Mouse (Mus musculus) adrenal gland, adult 2 months (tissue): ENCODE measurements around the gene Olfr798. TPM values are rescaled to one million over a fixed set of nuclear protein-coding genes. Genes with fewer than 3 reads are reported as not detected.

ENCODE experiments used
- DNase-seq: peaks from one replicate; pipeline ENCODE4 v3.0.0; 2021
- long read RNA-seq: library from polyadenylated mRNA; stranded (forward); transcript quantifications from one replicate; pipeline ENCODE4 v2.0.0, GENCODE M21; 2021
- microRNA-seq, 2 experiments: library from miRNA; unstranded; fragments of <30 nt; microRNA quantifications; one replicate each; pipeline ENCODE4 v1.2.0; 2021
- polyA plus RNA-seq: library from polyadenylated mRNA; depleted of rRNA; stranded (reverse); fragments of >200 nt; gene quantifications from 2 replicates; pipeline ENCODE4 v1.2.3, GENCODE M21; 2012; rRNA removed
- total RNA-seq, 2 experiments: library from RNA; stranded (reverse); gene quantifications; 2 replicates each; pipeline ENCODE4 v1.2.3; 2021

The Olfr798 gene
- not detected for total RNA-seq
- not detected in 2 replicates for polyA plus RNA-seq
- long read RNA-seq: 0 reads

GRCm38 (mm10) chr10:129627834-129628233 is at the start of gene Olfr798:
Gene Olfr798 (minus strand): TSS chr10:129627934.
- DNase-seq: no peak

DNA sequence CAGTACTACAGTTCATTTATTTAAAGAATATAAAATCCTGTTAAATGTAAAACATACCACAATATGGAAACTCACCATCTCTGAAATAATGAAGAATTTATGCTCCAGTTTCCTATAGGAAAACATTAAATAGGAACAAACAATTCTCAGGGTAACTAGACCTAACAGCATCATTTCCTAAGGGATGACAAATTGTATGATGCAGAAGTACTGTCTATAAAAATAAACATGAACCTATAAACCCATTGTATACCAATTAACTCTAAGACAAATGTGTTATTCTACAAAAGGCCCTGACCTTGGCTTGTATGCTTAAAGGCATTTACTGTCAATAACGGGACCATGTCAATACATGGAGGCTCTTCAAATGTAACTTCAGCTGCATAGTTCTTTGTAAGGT is 46.0 kb upstream of the Olfr798 start, which contains the start of gene Olfr801:
Olfr801 (minus strand) TSS at position 101 of the 400 bp plus-strand sequence.
- DNase-seq: no peak

GRCm38 (mm10) chr10:129657394-129657793 is 29.7 kb upstream of the Olfr798 start, which contains the start of gene Olfr800:
Gene Olfr800 (plus strand): TSS chr10:129657694.
- DNase-seq: no peak

- DNase-seq: no peak
Measured at GRCm38 (mm10) chr10:129651763-129652162, 24.0 kb upstream of the Olfr798 start.

- DNase-seq: no peak
Measured at GRCm38 (mm10) chr10:129637184-129637583, 9.4 kb upstream of the Olfr798 start, which contains the start of gene Olfr799. Gene Olfr799 (plus strand): TSS chr10:129637484.

GRCm38 (mm10) chr10:129623251-129623650 is 4.5 kb downstream of the Olfr798 start:
- DNase-seq: no peak

DNA sequence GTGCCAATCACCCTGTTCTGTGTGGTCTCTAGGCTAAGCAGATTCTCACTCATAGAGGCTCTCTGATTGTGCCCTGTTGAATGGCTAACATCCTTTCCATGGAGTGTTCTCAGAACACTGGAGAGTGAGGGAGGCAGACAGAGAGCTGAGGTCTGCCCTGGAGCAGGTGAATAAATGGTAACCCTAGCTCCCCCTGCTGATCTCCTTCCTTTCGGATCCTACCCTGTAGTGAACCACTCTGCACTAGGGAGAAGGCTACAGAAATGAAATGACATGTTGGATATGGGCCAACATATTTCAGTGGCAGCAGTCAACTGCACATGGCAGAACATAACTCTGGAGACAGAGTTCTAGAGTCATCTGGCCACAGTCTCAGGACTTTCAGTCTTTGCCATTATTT is 6.0 kb downstream of the Olfr798 start:
- no peak for DNase-seq

GRCm38 (mm10) chr10:129612470-129612869 is 15.3 kb downstream of the Olfr798 start, which contains the start of gene Olfr796:
Gene Olfr796 (minus strand): TSS chr10:129612570.
- no peak for DNase-seq

DNA sequence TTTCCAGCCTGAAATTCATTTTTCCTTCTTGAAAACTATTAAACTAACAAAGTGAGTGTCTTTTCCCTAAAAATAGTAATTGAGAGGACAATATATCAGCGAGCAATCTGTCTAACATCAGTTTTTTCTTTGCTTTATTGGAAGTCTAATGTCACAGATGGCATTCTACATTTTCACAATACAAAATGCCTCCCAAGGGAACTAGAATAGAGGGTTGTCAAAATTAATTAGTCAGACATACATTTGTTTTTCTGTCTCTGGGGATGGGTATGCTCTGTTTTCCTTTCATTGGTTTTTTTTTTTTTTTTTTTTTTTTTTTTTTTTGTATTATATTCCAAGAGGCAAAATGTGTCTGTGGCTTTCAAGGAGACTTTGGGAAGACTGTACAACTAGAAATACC is 50.7 kb downstream of the Olfr798 start:
- no peak for DNase-seq

Small RNAs within 50 kb of the gene (microRNA-seq; reads per million reads assigned to microRNA genes)
- gene Gm23252: 0 reads per million in 2 experiments

Other genes with a start within 250 kb of the Olfr798 start
- gene Olfr784, start 243.9 kb downstream of the Olfr798 start, total RNA-seq: not detected
- not detected in 2 replicates for gene Olfr784, start 243.9 kb downstream of the Olfr798 start, polyA plus RNA-seq
- gene Olfr785, start 222.5 kb downstream of the Olfr798 start, total RNA-seq: not detected
- gene Olfr785, start 222.5 kb downstream of the Olfr798 start, polyA plus RNA-seq: not detected in 2 replicates
- gene Olfr786, start 200.6 kb downstream of the Olfr798 start, total RNA-seq: not detected
- gene Olfr786, start 200.6 kb downstream of the Olfr798 start, polyA plus RNA-seq: not detected in 2 replicates
- gene Olfr787, start 166.1 kb downstream of the Olfr798 start, total RNA-seq: not detected
- gene Olfr787, start 166.1 kb downstream of the Olfr798 start, polyA plus RNA-seq: not detected in 2 replicates
- gene Olfr788, start 156.9 kb downstream of the Olfr798 start, total RNA-seq: not detected
- gene Olfr788, start 156.9 kb downstream of the Olfr798 start, polyA plus RNA-seq: not detected in 2 replicates
- gene Olfr789, start 143.2 kb downstream of the Olfr798 start, total RNA-seq: not detected
- not detected in 2 replicates for gene Olfr789, start 143.2 kb downstream of the Olfr798 start, polyA plus RNA-seq
- not detected for gene Olfr790, start 129.4 kb downstream of the Olfr798 start, total RNA-seq
- gene Olfr790, start 129.4 kb downstream of the Olfr798 start, polyA plus RNA-seq: not detected in 2 replicates
- gene Olfr791, start 106.1 kb downstream of the Olfr798 start, total RNA-seq: not detected
- not detected in 2 replicates for gene Olfr791, start 106.1 kb downstream of the Olfr798 start, polyA plus RNA-seq
- not detected for gene Olfr792, start 88.8 kb downstream of the Olfr798 start, total RNA-seq
- not detected in 2 replicates for gene Olfr792, start 88.8 kb downstream of the Olfr798 start, polyA plus RNA-seq
- not detected for gene Olfr794, start 60.3 kb downstream of the Olfr798 start, total RNA-seq
- not detected in 2 replicates for gene Olfr794, start 60.3 kb downstream of the Olfr798 start, polyA plus RNA-seq
- gene Olfr796, start 15.4 kb downstream of the Olfr798 start, total RNA-seq: not detected
- gene Olfr796, start 15.4 kb downstream of the Olfr798 start, polyA plus RNA-seq: not detected in 2 replicates
- not detected for gene Olfr799, start 9.6 kb upstream of the Olfr798 start, total RNA-seq
- gene Olfr799, start 9.6 kb upstream of the Olfr798 start, polyA plus RNA-seq: not detected in 2 replicates
- gene Olfr800, start 29.8 kb upstream of the Olfr798 start, total RNA-seq: not detected
- not detected in 2 replicates for gene Olfr800, start 29.8 kb upstream of the Olfr798 start, polyA plus RNA-seq
- gene Olfr801, start 45.9 kb upstream of the Olfr798 start, total RNA-seq: not detected
- gene Olfr801, start 45.9 kb upstream of the Olfr798 start, polyA plus RNA-seq: not detected in 2 replicates
- not detected for gene Olfr802, start 60.2 kb upstream of the Olfr798 start, total RNA-seq
- not detected in 2 replicates for gene Olfr802, start 60.2 kb upstream of the Olfr798 start, polyA plus RNA-seq
- not detected for gene Olfr803, start 66.4 kb upstream of the Olfr798 start, total RNA-seq
- gene Olfr803, start 66.4 kb upstream of the Olfr798 start, polyA plus RNA-seq: not detected in 2 replicates
- not detected for gene Olfr804, start 75.3 kb upstream of the Olfr798 start, total RNA-seq
- gene Olfr804, start 75.3 kb upstream of the Olfr798 start, polyA plus RNA-seq: not detected in 2 replicates
- not detected for gene Olfr805, start 101.4 kb upstream of the Olfr798 start, total RNA-seq
- not detected in 2 replicates for gene Olfr805, start 101.4 kb upstream of the Olfr798 start, polyA plus RNA-seq
- gene Olfr806, start 114.0 kb upstream of the Olfr798 start, total RNA-seq: not detected
- not detected in 2 replicates for gene Olfr806, start 114.0 kb upstream of the Olfr798 start, polyA plus RNA-seq
- gene Olfr807, start 129.9 kb upstream of the Olfr798 start, total RNA-seq: not detected
- not detected in 2 replicates for gene Olfr807, start 129.9 kb upstream of the Olfr798 start, polyA plus RNA-seq
- gene Olfr808, start 137.5 kb upstream of the Olfr798 start, total RNA-seq: not detected
- not detected in 2 replicates for gene Olfr808, start 137.5 kb upstream of the Olfr798 start, polyA plus RNA-seq
- gene Olfr809, start 146.7 kb upstream of the Olfr798 start, total RNA-seq: not detected
- not detected in 2 replicates for gene Olfr809, start 146.7 kb upstream of the Olfr798 start, polyA plus RNA-seq
- not detected for gene Olfr810, start 167.0 kb upstream of the Olfr798 start, total RNA-seq
- not detected in 2 replicates for gene Olfr810, start 167.0 kb upstream of the Olfr798 start, polyA plus RNA-seq
- not detected for gene Olfr811, start 176.5 kb upstream of the Olfr798 start, total RNA-seq
- not detected in 2 replicates for gene Olfr811, start 176.5 kb upstream of the Olfr798 start, polyA plus RNA-seq
- not detected for gene Olfr812, start 218.2 kb upstream of the Olfr798 start, total RNA-seq
- gene Olfr812, start 218.2 kb upstream of the Olfr798 start, polyA plus RNA-seq: not detected in 2 replicates
- not detected for gene Olfr813, start 227.4 kb upstream of the Olfr798 start, total RNA-seq
- not detected in 2 replicates for gene Olfr813, start 227.4 kb upstream of the Olfr798 start, polyA plus RNA-seq